Mouse (Mus musculus) midbrain, embryonic 14.5 days (tissue): ENCODE results near the gene Pafah1b1. TPM values are rescaled to one million over a fixed set of nuclear protein-coding genes. Genes with fewer than 3 reads are reported as not detected.

ENCODE experiments used
- ATAC-seq: fragments of 200-750 bp; cut with Nextera tagmentation; 2 replicates; pipeline ENCODE4 v1.8.0; 2017; ENCODE audit warnings: moderate number of reproducible peaks, moderate library complexity; ENCODE audit not compliant: low FRiP score, low TSS enrichment
- DNase-seq: peaks from one replicate; pipeline ENCODE4 v3.0.0-alpha.2; 2015
- H3K27ac ChIP-seq: fragments of 300-500 bp; sonication (generic); replicated peaks from 2 replicates; pipeline ENCODE4 v1.5.1; 2014; ENCODE audit warnings: mild to moderate bottlenecking, low read depth, low read length, moderate library complexity
- H3K27me3 ChIP-seq: fragments of 300-500 bp; sonication (generic); 2 replicates; pipeline ENCODE4 v1.6.1; 2014; ENCODE audit warnings: low read length, control low read depth, mixed read lengths; ENCODE audit not compliant: control insufficient read depth, insufficient read depth
- H3K36me3 ChIP-seq: fragments of 300-500 bp; sonication (generic); 2 replicates; pipeline ENCODE4 v1.6.1; 2014; ENCODE audit warnings: low read length, control low read depth; ENCODE audit not compliant: control insufficient read depth, insufficient read depth
- H3K4me1 ChIP-seq: fragments of 300-500 bp; sonication (generic); 2 replicates; pipeline ENCODE4 v1.6.1; 2014; ENCODE audit warnings: mild to moderate bottlenecking, antibody characterized with exemption, low read length, control low read depth; ENCODE audit not compliant: control insufficient read depth, insufficient read depth
- H3K4me2 ChIP-seq: fragments of 300-500 bp; sonication (generic); 2 replicates; pipeline ENCODE4 v1.6.1; 2014; ENCODE audit warnings: mild to moderate bottlenecking, low read length, moderate library complexity
- H3K4me3 ChIP-seq: fragments of 300-500 bp; sonication (generic); replicated peaks from 2 replicates; pipeline ENCODE4 v1.5.1; 2014; ENCODE audit warnings: low read depth, low read length
- H3K9ac ChIP-seq: fragments of 300-500 bp; sonication (generic); replicated peaks from 2 replicates; pipeline ENCODE4 v1.6.1; 2014; ENCODE audit warnings: mild to moderate bottlenecking, low read length, moderate library complexity
- H3K9me3 ChIP-seq: fragments of 300-500 bp; sonication (generic); 2 replicates; pipeline ENCODE4 v1.6.1; 2016; ENCODE audit warnings: low read length, control low read depth, mixed read lengths; ENCODE audit not compliant: control insufficient read depth
- WGBS: fragments of 180-500 bp; shearing (Covaris S2); extraction: QIAGEN DNeasy Blood & Tissue Kit; methylation state at CpG from one replicate; pipeline ENCODE4 v1.1.7; 2014; 5-methylcytosine and 5-hydroxymethylcytosine counted together
- polyA plus RNA-seq: library from polyadenylated mRNA; unstranded; fragments of >200 nt; fragmentation: Nextera tagmentation; extraction: Ambion mirVana; gene quantifications from 2 replicates; pipeline ENCODE4 v1.2.1, GENCODE M21; 2014

Gene Pafah1b1
- polyA plus RNA-seq, 1 experiment from 2014 or later: 120 TPM

GRCm38 (mm10) chr11:74662221-74662620 lies 62.2 kb downstream of the Pafah1b1 start:
- Histone ChIP-seq H3K4me3 (no peak overlapping the region), H3K9ac (no peak overlapping the region), H3K27me3 (no peaks in the 10 kb centered on the region), H3K4me1 (no peaks in the 10 kb centered on the region), H3K4me2 (no peak overlapping the region), H3K36me3 (peaks cover 100% of the 10 kb centered on the region), H3K27ac (no peak overlapping the region), H3K9me3 (no peaks in the 10 kb centered on the region)
- ATAC-seq (no peak), DNase-seq (no peak)
- 95% methylated on average over 6 of the region's 6 CpGs for WGBS

- no peak for ATAC-seq
These were observed 62.8 kb downstream of the Pafah1b1 start for GRCm38 (mm10) chr11:74661641-74662040.

DNA sequence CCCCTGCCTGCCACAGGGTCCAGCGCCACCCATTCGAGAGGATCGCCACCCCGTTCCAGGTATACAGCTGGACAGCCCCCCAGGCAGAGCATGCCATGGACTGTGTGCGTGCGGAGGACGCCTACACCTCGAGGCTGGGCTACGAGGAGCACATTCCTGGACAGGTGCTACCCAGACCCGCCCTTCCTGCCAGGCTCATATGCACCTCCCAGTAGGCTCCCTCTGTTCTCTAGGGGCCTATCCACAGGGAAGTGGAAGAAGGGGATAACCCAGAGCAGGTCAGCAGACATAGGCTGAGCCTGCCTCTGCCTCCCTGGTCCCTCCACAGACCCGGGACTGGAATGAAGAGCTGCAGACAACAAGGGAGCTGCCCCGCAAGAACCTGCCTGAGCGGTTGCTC lies 64.1 kb downstream of the Pafah1b1 start:
- DNase-seq (no peak), ATAC-seq (no peak)
- no peak overlapping the region for H3K4me3 ChIP-seq
- peaks cover 86% of the 10 kb centered on the region for H3K36me3 ChIP-seq
- no peaks in the 10 kb centered on the region for H3K9me3 ChIP-seq
- no peak overlapping the region for H3K27ac ChIP-seq
- H3K4me2 ChIP-seq: no peak overlapping the region
- no peaks in the 10 kb centered on the region for H3K4me1 ChIP-seq
- 95% methylated on average over 13 of the region's 13 CpGs for WGBS
- no peak overlapping the region for H3K9ac ChIP-seq
- H3K27me3 ChIP-seq: no peaks in the 10 kb centered on the region

More at GRCm38 (mm10) chr11:74661641-74662040, 62.8 kb downstream of the Pafah1b1 start:
- no peaks in the 10 kb centered on the region for H3K27me3 ChIP-seq
- no peak overlapping the region for H3K9ac ChIP-seq
- H3K4me1 ChIP-seq: no peaks in the 10 kb centered on the region
- no peak for DNase-seq
- no peak overlapping the region for H3K4me2 ChIP-seq
- peaks cover 98% of the 10 kb centered on the region for H3K36me3 ChIP-seq
- no peak overlapping the region for H3K27ac ChIP-seq
- 97% methylated on average over 19 of the region's 19 CpGs for WGBS
- H3K4me3 ChIP-seq: no peak overlapping the region
- no peaks in the 10 kb centered on the region for H3K9me3 ChIP-seq

- 91% methylated on average over 3 of the region's 3 CpGs for WGBS
- no peaks in the 10 kb centered on the region for H3K27me3 ChIP-seq
- no peak overlapping the region for H3K27ac ChIP-seq
- ATAC-seq: no peak
- no peak for DNase-seq
- peaks cover 42% of the 10 kb centered on the region for H3K36me3 ChIP-seq
- H3K4me2 ChIP-seq: no peak overlapping the region
- peaks cover 17% of the 10 kb centered on the region for H3K4me1 ChIP-seq
- H3K9me3 ChIP-seq: no peaks in the 10 kb centered on the region
- H3K9ac ChIP-seq: no peak overlapping the region
- no peak overlapping the region for H3K4me3 ChIP-seq
These were observed 68.5 kb downstream of the Pafah1b1 start for GRCm38 (mm10) chr11:74655941-74656340.

DNA sequence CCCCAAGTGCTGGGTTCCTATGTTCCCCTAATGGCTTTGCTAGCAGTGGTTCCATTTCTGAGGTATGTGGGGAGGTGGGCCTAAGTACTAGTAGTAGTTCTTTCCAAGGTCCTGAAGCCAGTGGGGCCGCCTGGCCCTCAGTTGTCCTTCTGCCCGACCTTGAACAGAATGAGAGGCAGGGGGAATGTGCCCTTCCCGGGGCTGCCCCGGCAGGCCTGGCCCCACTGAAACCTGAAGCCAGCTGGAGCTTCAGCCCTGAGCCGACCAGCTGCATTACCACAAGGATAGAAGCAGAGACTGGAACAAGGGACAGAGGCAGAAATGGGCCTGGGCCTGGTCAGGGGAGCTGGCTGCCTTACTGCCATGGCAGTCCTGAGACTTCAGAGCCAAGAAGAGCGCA lies 71.1 kb downstream of the Pafah1b1 start:
- ATAC-seq: no peak

GRCm38 (mm10) chr11:74652791-74653191 lies 71.7 kb downstream of the Pafah1b1 start:
- H3K9me3 ChIP-seq: no peaks in the 10 kb centered on the region
- no peak overlapping the region for H3K4me3 ChIP-seq
- peaks cover 11% of the 10 kb centered on the region for H3K36me3 ChIP-seq
- WGBS: 59% methylated on average over 4 of the region's 4 CpGs
- no peak for ATAC-seq
- H3K9ac ChIP-seq: no peak overlapping the region
- peaks cover 28% of the 10 kb centered on the region for H3K4me1 ChIP-seq
- peak; percentile 48 for DNase-seq
- H3K27ac ChIP-seq: peak overlapping the region; percentile 37; the same call in 1 of the 2 replicates
- H3K27me3 ChIP-seq: no peaks in the 10 kb centered on the region
- H3K4me2 ChIP-seq: no peak overlapping the region

More for the DNA sequence above, 71.1 kb downstream of the Pafah1b1 start:
- Histone ChIP-seq H3K4me2 (no peak overlapping the region), H3K9me3 (no peaks in the 10 kb centered on the region), H3K36me3 (peaks cover 17% of the 10 kb centered on the region), H3K9ac (no peak overlapping the region), H3K27ac (peak overlapping the region; percentile 37; the same call in 1 of the 2 replicates), H3K4me1 (peaks cover 28% of the 10 kb centered on the region), H3K27me3 (no peaks in the 10 kb centered on the region), H3K4me3 (no peak overlapping the region)
- WGBS: 80% methylated on average over 6 of the region's 6 CpGs
- no peak for DNase-seq

DNA sequence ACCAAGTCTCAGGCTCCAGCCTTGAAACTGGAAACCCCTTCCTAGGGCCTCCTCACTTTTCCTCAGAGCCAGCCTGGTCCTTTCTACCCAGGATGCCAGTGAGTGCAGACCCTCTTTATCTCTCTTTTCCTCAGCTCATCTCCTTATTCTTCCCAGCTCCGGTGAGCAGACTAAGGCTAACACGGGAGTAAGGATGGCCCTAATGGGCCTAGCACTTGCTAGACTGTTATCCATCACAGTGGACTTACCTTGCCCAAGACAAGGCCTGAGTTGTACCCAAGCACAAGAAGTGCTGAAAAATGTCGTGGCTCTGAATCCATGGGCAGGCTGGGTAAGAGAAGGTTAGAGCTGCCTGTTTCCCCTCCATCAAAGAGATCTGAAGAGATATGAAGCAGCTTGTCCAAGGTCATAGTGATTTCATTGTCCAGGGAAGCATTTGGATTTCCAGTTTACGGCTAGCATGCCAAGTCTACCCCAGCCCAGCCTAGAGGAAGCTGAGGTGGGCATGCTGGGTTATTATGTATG lies 73.8 kb downstream of the Pafah1b1 start:
- H3K4me1 ChIP-seq: peaks cover 28% of the 10 kb centered on the region
- no peak for ATAC-seq
- peak overlapping the region; percentile 96 for H3K4me2 ChIP-seq
- H3K36me3 ChIP-seq: no peaks in the 10 kb centered on the region
- peak overlapping the region; percentile 96 for H3K4me3 ChIP-seq
- 70% methylated on average over 4 of the region's 4 CpGs for WGBS
- DNase-seq: no peak
- H3K9ac ChIP-seq: peak overlapping the region; percentile 82; the same call in 1 of the 2 replicates
- no peaks in the 10 kb centered on the region for H3K27me3 ChIP-seq
- H3K9me3 ChIP-seq: no peaks in the 10 kb centered on the region
- H3K27ac ChIP-seq: no peak overlapping the region

DNA sequence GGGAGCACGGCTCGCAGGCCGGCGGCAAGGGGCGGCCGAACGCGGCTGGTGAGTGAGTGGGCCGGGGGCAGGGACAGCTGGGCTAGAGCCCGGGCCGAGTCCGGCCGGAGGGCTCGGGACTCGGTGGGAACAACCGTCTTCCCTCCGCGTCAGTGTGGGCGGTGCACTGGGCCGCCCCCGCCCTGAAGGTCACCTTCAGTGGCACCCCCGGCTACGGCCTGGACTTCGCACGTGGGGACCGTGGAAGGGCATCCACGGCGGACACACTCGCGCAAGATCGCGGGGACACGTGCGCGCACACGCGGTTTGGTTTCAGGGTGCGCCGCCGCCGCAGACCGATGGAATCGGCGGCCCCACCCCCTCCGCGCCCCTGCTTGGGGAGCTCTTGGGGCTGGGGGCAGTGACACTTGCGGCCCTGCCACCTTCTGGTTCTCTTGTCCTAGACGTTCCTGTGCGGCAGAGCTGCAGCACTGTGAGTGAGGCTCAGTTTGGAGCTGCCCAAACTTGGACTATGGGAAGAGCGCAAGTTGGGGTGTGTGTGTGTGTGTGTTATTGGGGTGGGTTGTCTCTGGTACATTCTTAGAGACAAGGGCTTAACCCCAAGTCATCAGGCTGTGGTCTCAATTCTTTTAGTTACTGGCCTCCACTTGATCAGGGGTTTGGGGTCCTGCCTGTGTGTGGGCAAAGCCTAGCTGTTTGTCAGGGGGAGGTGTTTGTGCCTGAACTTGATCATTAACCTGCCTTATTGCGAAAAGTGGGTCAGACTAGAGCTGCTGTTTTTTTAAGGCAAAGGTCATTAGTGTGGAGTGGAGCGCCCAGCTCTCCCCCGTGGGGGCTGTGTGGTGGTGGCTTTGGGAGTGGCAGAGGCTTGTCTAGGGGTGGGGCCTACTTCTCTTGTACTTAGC lies 74.6 kb downstream of the Pafah1b1 start:
- 2% methylated on average over 53 of the region's 53 CpGs for WGBS
- Histone ChIP-seq H3K4me1 (peaks cover 28% of the 10 kb centered on the region), H3K4me2 (peak overlapping the region; percentile 96), H3K9me3 (no peaks in the 10 kb centered on the region), H3K9ac (peak overlapping the region; percentile 82), H3K27ac (peak overlapping the region; percentile 66), H3K36me3 (no peaks in the 10 kb centered on the region), H3K4me3 (peak overlapping the region; percentile 96), H3K27me3 (no peaks in the 10 kb centered on the region)
- ATAC-seq: peak; percentile 70
- DNase-seq: peak; percentile 37
